Mouse (Mus musculus) CH12.LX (cell line): ENCODE measurements around the gene Il1r1. TPM values are rescaled to one million over a fixed set of nuclear protein-coding genes. Genes with fewer than 3 reads are reported as not detected.

Source experiments
- DNase-seq: peaks from one replicate; pipeline ENCODE4 v3.0.0-alpha.2; 2013; ENCODE audit errors: extremely low read depth
- H3K27ac ChIP-seq: 2 replicates; pipeline ENCODE4 v1.5.1; 2012; ENCODE audit warnings: low read depth, mild to moderate bottlenecking, control low read depth, moderate library complexity; ENCODE audit not compliant: insufficient read depth
- H3K27me3 ChIP-seq: replicated peaks from 2 replicates; pipeline ENCODE3; 2012; ENCODE audit warnings: inconsistent platforms
- H3K36me3 ChIP-seq, 2 experiments: replicated peaks in 1 of 2; 2 replicates each; pipeline versions ENCODE3 to v1.6.1; 2012; ENCODE audit warnings: inconsistent platforms in 1 of 2, low read length in 1 of 2, mild to moderate bottlenecking in 1 of 2, mixed read lengths in 1 of 2, moderate library complexity in 1 of 2; ENCODE audit not compliant: control insufficient read depth in 1 of 2, insufficient read depth in 1 of 2
- H3K4me1 ChIP-seq, 2 experiments: 2 replicates each; pipeline ENCODE4 v1.6.1; 2012; ENCODE audit warnings: inconsistent platforms in 1 of 2, moderate library complexity in 1 of 2; ENCODE audit not compliant: insufficient read depth in 2 of 2, control insufficient read depth in 1 of 2
- H3K4me2 ChIP-seq: 2 replicates; pipeline ENCODE4 v1.6.1; 2012; ENCODE audit warnings: low read depth, mild to moderate bottlenecking, control low read depth; ENCODE audit not compliant: poor library complexity, insufficient read depth, severe bottlenecking
- H3K4me3 ChIP-seq, 3 experiments: fragments of 150-350 bp in 1 of 3; sonication (generic) in 1 of 3; replicated peaks in 1 of 3; 2 replicates each; pipeline versions ENCODE3 to v1.5.1; 2011 to 2012; ENCODE audit warnings: low read depth in 2 of 3, low read length in 2 of 3, mild to moderate bottlenecking in 2 of 3, moderate library complexity in 2 of 3, control low read depth in 1 of 3, improper control_type of control experiment in 1 of 3, inconsistent platforms in 1 of 3, mixed read lengths in 1 of 3; ENCODE audit not compliant: poor library complexity in 1 of 3
- H3K79me2 ChIP-seq: replicated peaks from 2 replicates; pipeline ENCODE4 v1.6.1; 2012; ENCODE audit warnings: mild to moderate bottlenecking, moderate library complexity; ENCODE audit not compliant: control insufficient read depth, poor library complexity, insufficient read depth, severe bottlenecking; ENCODE audit errors: extremely low read depth
- H3K9ac ChIP-seq: 2 replicates; pipeline ENCODE4 v1.6.1; 2012; ENCODE audit warnings: low read depth, mild to moderate bottlenecking, control low read depth, moderate library complexity; ENCODE audit not compliant: insufficient read depth
- H3K9me3 ChIP-seq: replicated peaks from 2 replicates; pipeline ENCODE3; 2012; ENCODE audit warnings: low read length, inconsistent platforms, mixed read lengths
- BHLHE40 ChIP-seq: IDR thresholded peaks from 2 replicates; pipeline ENCODE4 v1.6.1; 2011; ENCODE audit warnings: mild to moderate bottlenecking, low read depth, low read length, improper control_type of control experiment
- CHD1 ChIP-seq: IDR thresholded peaks from 2 replicates; pipeline ENCODE4 v1.6.1; 2012; ENCODE audit warnings: low read depth, low read length, improper control_type of control experiment, inconsistent platforms
- CTCF ChIP-seq, 2 experiments: IDR thresholded peaks in 1 of 2; conservative IDR thresholded peaks in 1 of 2; 2 replicates each; pipeline ENCODE4 v1.5.1; 2011 to 2012; ENCODE audit warnings: low read depth in 2 of 2, low read length in 2 of 2, improper control_type of control experiment in 1 of 2, inconsistent platforms in 1 of 2, mild to moderate bottlenecking in 1 of 2, moderate library complexity in 1 of 2
- EP300 ChIP-seq: IDR thresholded peaks from 2 replicates; pipeline ENCODE4 v1.6.1; 2011; ENCODE audit warnings: low read length, improper control_type of control experiment
- ETS1 ChIP-seq: conservative IDR thresholded peaks from 2 replicates; pipeline ENCODE4 v1.6.1; 2012; ENCODE audit warnings: low read depth, mild to moderate bottlenecking, inconsistent platforms, low read length, improper control_type of control experiment, moderate library complexity
- GABPA ChIP-seq: IDR thresholded peaks from 2 replicates; pipeline ENCODE4 v1.6.1; 2012; ENCODE audit warnings: low read depth, low read length, improper control_type of control experiment, inconsistent platforms; ENCODE audit not compliant: insufficient replicate concordance
- IRF4 ChIP-seq: IDR thresholded peaks from 2 replicates; pipeline ENCODE4 v1.6.1; 2014; ENCODE audit warnings: low read depth, mild to moderate bottlenecking, inconsistent platforms, low read length, improper control_type of control experiment
- JUND ChIP-seq: conservative IDR thresholded peaks from 2 replicates; pipeline ENCODE4 v1.6.1; 2011; ENCODE audit warnings: low read depth, low read length, improper control_type of control experiment
- KAT2A ChIP-seq: IDR thresholded peaks from 2 replicates; pipeline ENCODE4 v1.6.1; 2012; ENCODE audit warnings: low read length, improper control_type of control experiment, inconsistent platforms; ENCODE audit not compliant: insufficient replicate concordance
- MAFK ChIP-seq: IDR thresholded peaks from 2 replicates; pipeline ENCODE4 v1.6.1; 2011; ENCODE audit warnings: low read length, improper control_type of control experiment; ENCODE audit not compliant: insufficient replicate concordance
- MEF2A ChIP-seq: IDR thresholded peaks from 2 replicates; pipeline ENCODE4 v1.6.1; 2014; ENCODE audit warnings: low read depth, mild to moderate bottlenecking, inconsistent platforms, low read length, improper control_type of control experiment, borderline replicate concordance
- MXI1 ChIP-seq: IDR thresholded peaks from 2 replicates; pipeline ENCODE4 v1.6.1; 2011; ENCODE audit warnings: mild to moderate bottlenecking, low read depth, low read length, improper control_type of control experiment
- NRF1 ChIP-seq: IDR thresholded peaks from 2 replicates; pipeline ENCODE4 v1.6.1; 2014; ENCODE audit warnings: low read depth, mild to moderate bottlenecking, inconsistent platforms, low read length, improper control_type of control experiment, moderate library complexity
- PAX5 ChIP-seq: IDR thresholded peaks from 2 replicates; pipeline ENCODE4 v1.6.1; 2012; ENCODE audit warnings: low read length, inconsistent platforms, mixed read lengths
- TBP ChIP-seq: conservative IDR thresholded peaks from 2 replicates; pipeline ENCODE4 v1.6.1; 2011; ENCODE audit warnings: low read depth, low read length, improper control_type of control experiment
- USF1 ChIP-seq: IDR thresholded peaks from 2 replicates; pipeline ENCODE4 v1.6.1; 2014; ENCODE audit warnings: low read depth, mild to moderate bottlenecking, inconsistent platforms, low read length, improper control_type of control experiment
- USF2 ChIP-seq: conservative IDR thresholded peaks from 2 replicates; pipeline ENCODE4 v1.6.1; 2011; ENCODE audit warnings: low read depth, low read length, improper control_type of control experiment
- ZKSCAN1 ChIP-seq: IDR thresholded peaks from 2 replicates; pipeline ENCODE4 v1.6.1; 2012; ENCODE audit warnings: low read depth, inconsistent platforms, low read length, improper control_type of control experiment, borderline replicate concordance
- ZNF384 ChIP-seq: IDR thresholded peaks from 2 replicates; pipeline ENCODE4 v1.6.1; 2012; ENCODE audit warnings: low read depth, low read length, improper control_type of control experiment, inconsistent platforms
- dilution Hi-C: fragments of 300-500 bp; cut with MboI; formaldehyde crosslinking; loops from 2 replicates; pipeline ENCODE4 v1.14.3; 2020; ENCODE audit warnings: low sequenced_read_pairs; ENCODE audit not compliant: extremely low pct_unique_long_range_greater_than_20kb, extremely low pct_ligation_motif_present
- in situ Hi-C: fragments of 300-500 bp; cut with MboI; formaldehyde crosslinking; loops from 3 replicates; pipeline ENCODE4 v1.14.3; 2019; ENCODE audit warnings: low sequenced_read_pairs, low pct_ligation_motif_present, low pct_unique_long_range_greater_than_20kb, mixed read lengths
- polyA plus RNA-seq: library from polyadenylated mRNA; unstranded; fragments of >175 nt; gene quantifications from 2 replicates; pipeline ENCODE4 v1.2.1, GENCODE M21; 2012; ENCODE audit warnings: low read depth; ENCODE audit not compliant: insufficient read length
- total RNA-seq, 2 experiments: library from RNA; depleted of rRNA; stranded (reverse); fragments of 300-350 nt in 1 of 2; fragments of >200 nt in 1 of 2; gene quantifications; 2 replicates each; pipeline ENCODE4 v1.2.3; 2012 to 2014

Il1r1 gene
- total and polyA plus RNA-seq, 3 experiments: 0.04 TPM; not detected in 2

DNA sequence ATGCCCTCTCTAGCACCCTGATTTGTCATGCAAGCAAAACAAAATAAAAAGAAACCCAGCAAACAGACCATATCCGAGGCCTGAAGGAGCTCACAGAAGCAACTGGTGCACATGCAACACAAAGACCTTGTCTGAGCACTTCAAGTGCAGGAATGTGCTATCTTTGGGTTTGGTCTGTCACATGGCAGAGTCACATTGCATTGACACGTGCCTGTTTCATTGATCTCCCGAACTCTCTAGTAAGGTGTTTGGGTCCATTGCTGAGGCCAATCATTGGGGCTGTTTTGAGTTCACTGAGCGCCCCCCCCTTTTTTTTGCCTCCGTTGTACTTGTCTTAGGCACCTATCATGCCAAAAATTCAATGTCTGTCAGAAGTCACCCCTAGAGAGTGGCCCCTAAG is 7.4 kb upstream of the Il1r1 start:
- Histone ChIP-seq H3K4me3 (no peak overlapping the region), H3K4me2 (no peak overlapping the region; the same call in 1 of the 2 replicates), H3K79me2 (no peaks in the 10 kb centered on the region), H3K36me3 (no peaks in the 10 kb centered on the region), H3K9ac (no peak overlapping the region), H3K27me3 (peaks cover 3% of the 10 kb centered on the region), H3K4me1 (no peaks in the 10 kb centered on the region), H3K9me3 (peaks cover 3% of the 10 kb centered on the region), H3K27ac (no peak overlapping the region)
- TF ChIP-seq GABPA (no peak), ETS1 (no peak), JUND (no peak), IRF4 (no peak), EP300 (no peak), KAT2A (no peak)
- DNase-seq: no peak
- in situ Hi-C loops (no loop called here), dilution Hi-C loops (no loop called here)

- Histone ChIP-seq H3K27ac (no peak overlapping the region), H3K4me3 (no peak overlapping the region), H3K9me3 (peaks cover 3% of the 10 kb centered on the region), H3K9ac (no peak overlapping the region), H3K27me3 (peaks cover 4% of the 10 kb centered on the region), H3K79me2 (no peaks in the 10 kb centered on the region), H3K4me2 (no peak overlapping the region), H3K4me1 (no peaks in the 10 kb centered on the region), H3K36me3 (no peaks in the 10 kb centered on the region)
- DNase-seq: no peak
- dilution Hi-C loops (no loop called here), in situ Hi-C loops (no loop called here)
- TF ChIP-seq USF1 (no peak), USF2 (no peak)
Observed at GRCm38 (mm10) chr1:40218603-40219002, 6.3 kb upstream of the Il1r1 start.

DNA sequence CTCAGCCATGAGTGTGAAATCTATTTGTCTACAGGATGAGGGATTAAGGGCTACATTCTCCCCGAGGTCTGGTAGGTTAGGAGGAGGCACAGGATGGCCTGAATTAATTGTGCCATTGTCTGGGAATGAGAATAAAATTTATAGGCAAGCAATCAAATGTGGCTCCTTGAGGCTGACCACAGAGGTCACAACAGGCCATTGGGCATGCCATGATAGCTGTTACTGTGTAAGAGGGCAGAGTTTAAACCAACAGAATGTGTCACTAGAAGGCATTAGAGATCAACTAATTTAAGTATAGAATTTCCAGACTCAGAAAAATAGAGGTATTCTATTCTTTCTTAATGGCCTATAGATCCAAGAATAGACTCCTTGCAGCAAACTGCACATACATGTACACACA is 4.3 kb upstream of the Il1r1 start:
- Histone ChIP-seq H3K4me1 (no peaks in the 10 kb centered on the region), H3K27me3 (peaks cover 12% of the 10 kb centered on the region), H3K9me3 (peaks cover 3% of the 10 kb centered on the region), H3K36me3 (no peaks in the 10 kb centered on the region), H3K4me2 (no peak overlapping the region), H3K79me2 (no peaks in the 10 kb centered on the region), H3K9ac (no peak overlapping the region), H3K4me3 (no peak overlapping the region), H3K27ac (no peak overlapping the region)
- in situ Hi-C loops: no loop called here
- TF ChIP-seq EP300: no peak
- no peak for TF ChIP-seq JUND
- TF ChIP-seq BHLHE40: no peak
- TF ChIP-seq ZNF384: no peak
- no peak for TF ChIP-seq TBP
- no peak for TF ChIP-seq NRF1
- no peak for TF ChIP-seq ZKSCAN1
- no peak for TF ChIP-seq CTCF (conservative IDR thresholded peaks at IDR 0.05 in 1 of 2, IDR thresholded peaks at IDR 0.05 in 1 of 2; ENCODE audit: low read depth in 2 of 2, low read length in 2 of 2)
- TF ChIP-seq PAX5: no peak
- no peak for TF ChIP-seq CHD1
- TF ChIP-seq MXI1: no peak
- no peak for TF ChIP-seq MAFK
- TF ChIP-seq MEF2A: no peak
- dilution Hi-C loops: no loop called here
- no peak for DNase-seq
